Mouse (Mus musculus): ENCODE data around the gene Itsn1.

- TF ChIP-seq CTCF (IDR thresholded peaks at IDR 0.05; ENCODE audit: borderline replicate concordance, control insufficient read depth, extremely low read depth, insufficient read depth, low read length, poor library complexity): no peak
- TF ChIP-seq POLR2A (IDR thresholded peaks at IDR 0.05; ENCODE audit: control insufficient read depth, extremely low read depth, insufficient read depth, low read length, poor library complexity): no peak
Measured at GRCm38 (mm10) chr16:91935726-91936125, 206.6 kb downstream of the Itsn1 start.
